Mouse (Mus musculus) liver, postnatal 0 days (tissue): ENCODE data around the gene Rnf115. TPM values are rescaled to one million over a fixed set of nuclear protein-coding genes. Genes with fewer than 3 reads are reported as not detected.

ENCODE experiments used
- ATAC-seq: fragments of 200-750 bp; cut with Nextera tagmentation; 2 replicates; pipeline ENCODE4 v1.8.0; 2017; ENCODE audit warnings: mild to moderate bottlenecking, moderate library complexity
- DNase-seq: peaks from one replicate; pipeline ENCODE4 v3.0.0-alpha.2; 2016
- H3K27ac ChIP-seq: fragments of 300-500 bp; sonication (generic); 2 replicates; pipeline ENCODE4 v1.5.1; 2014; ENCODE audit warnings: antibody characterized with exemption, moderate library complexity, mild to moderate bottlenecking, low read depth
- H3K27me3 ChIP-seq: fragments of 300-500 bp; sonication (generic); 2 replicates; pipeline ENCODE4 v1.6.1; 2014; ENCODE audit warnings: low read length, control low read depth, mixed read lengths; ENCODE audit not compliant: insufficient read depth
- H3K36me3 ChIP-seq: fragments of 300-500 bp; sonication (generic); replicated peaks from 2 replicates; pipeline ENCODE4 v1.6.1; 2014; ENCODE audit warnings: mild to moderate bottlenecking, control low read depth, low read length, moderate library complexity, mixed read lengths; ENCODE audit not compliant: insufficient read depth
- H3K4me1 ChIP-seq: fragments of 300-500 bp; sonication (generic); 2 replicates; pipeline ENCODE4 v1.6.1; 2014; ENCODE audit warnings: antibody characterized with exemption, mild to moderate bottlenecking, control low read depth; ENCODE audit not compliant: insufficient read depth
- H3K4me2 ChIP-seq: fragments of 300-500 bp; sonication (generic); 2 replicates; pipeline ENCODE4 v1.6.1; 2014; ENCODE audit warnings: low read depth, mild to moderate bottlenecking, low read length, moderate library complexity, mixed read lengths
- H3K4me3 ChIP-seq: fragments of 300-500 bp; sonication (generic); 2 replicates; pipeline ENCODE4 v1.5.1; 2014; ENCODE audit warnings: low read depth, low read length
- H3K9ac ChIP-seq: fragments of 300-500 bp; sonication (generic); replicated peaks from 2 replicates; pipeline ENCODE4 v1.6.1; 2014; ENCODE audit warnings: mild to moderate bottlenecking, moderate library complexity
- H3K9me3 ChIP-seq: fragments of 300-500 bp; sonication (generic); 2 replicates; pipeline ENCODE4 v1.6.1; 2016; ENCODE audit warnings: mild to moderate bottlenecking, control low read depth, low read length, mixed read lengths
- CTCF ChIP-seq: sonication (generic); IDR thresholded peaks from 2 replicates; pipeline ENCODE4 v1.5.1; 2016; ENCODE audit warnings: antibody characterized with exemption, low read depth
- EP300 ChIP-seq: IDR thresholded peaks from 2 replicates; pipeline ENCODE4 v1.6.1; 2016; ENCODE audit warnings: antibody characterized with exemption, low read depth, mild to moderate bottlenecking
- WGBS: fragments of 180-500 bp; shearing (Covaris S2); extraction: QIAGEN DNeasy Blood & Tissue Kit; methylation state at CpG from one replicate; pipeline ENCODE4 v1.1.7; 2014; ENCODE audit not compliant: insufficient replicate concordance; 5-methylcytosine and 5-hydroxymethylcytosine counted together
- polyA plus RNA-seq: library from polyadenylated mRNA; unstranded; fragments of >200 nt; fragmentation: Nextera tagmentation; extraction: Ambion mirVana; gene quantifications from 2 replicates; pipeline ENCODE4 v1.2.1, GENCODE M21; 2015

Rnf115 gene
- polyA plus RNA-seq, 1 experiment from 2014 or later = 28.6 TPM

- under 1% methylated on average over 35 of the region's 35 CpGs for WGBS
- Histone ChIP-seq H3K36me3 (peaks cover 5% of the 10 kb centered on the region), H3K9me3 (no peaks in the 10 kb centered on the region), H3K4me1 (peaks cover 12% of the 10 kb centered on the region), H3K4me3 (peak within 1 kb of the TSS; percentile 98), H3K9ac (peak within 1 kb of the TSS; percentile 83), H3K27ac (peak within 1 kb of the TSS; percentile 86), H3K27me3 (no peaks in the 10 kb centered on the region), H3K4me2 (peak within 1 kb of the TSS; percentile 96)
- ATAC-seq = peak; percentile 75
- peak; percentile 85 for DNase-seq
- no peak for TF ChIP-seq CTCF
- TF ChIP-seq EP300 = no peak
These were observed 31.2 kb upstream of the Rnf115 start, which contains the start of gene Pias3 for GRCm38 (mm10) chr3:96696198-96696765. Pias3 (plus strand) TSS chr3:96696384.

DNA sequence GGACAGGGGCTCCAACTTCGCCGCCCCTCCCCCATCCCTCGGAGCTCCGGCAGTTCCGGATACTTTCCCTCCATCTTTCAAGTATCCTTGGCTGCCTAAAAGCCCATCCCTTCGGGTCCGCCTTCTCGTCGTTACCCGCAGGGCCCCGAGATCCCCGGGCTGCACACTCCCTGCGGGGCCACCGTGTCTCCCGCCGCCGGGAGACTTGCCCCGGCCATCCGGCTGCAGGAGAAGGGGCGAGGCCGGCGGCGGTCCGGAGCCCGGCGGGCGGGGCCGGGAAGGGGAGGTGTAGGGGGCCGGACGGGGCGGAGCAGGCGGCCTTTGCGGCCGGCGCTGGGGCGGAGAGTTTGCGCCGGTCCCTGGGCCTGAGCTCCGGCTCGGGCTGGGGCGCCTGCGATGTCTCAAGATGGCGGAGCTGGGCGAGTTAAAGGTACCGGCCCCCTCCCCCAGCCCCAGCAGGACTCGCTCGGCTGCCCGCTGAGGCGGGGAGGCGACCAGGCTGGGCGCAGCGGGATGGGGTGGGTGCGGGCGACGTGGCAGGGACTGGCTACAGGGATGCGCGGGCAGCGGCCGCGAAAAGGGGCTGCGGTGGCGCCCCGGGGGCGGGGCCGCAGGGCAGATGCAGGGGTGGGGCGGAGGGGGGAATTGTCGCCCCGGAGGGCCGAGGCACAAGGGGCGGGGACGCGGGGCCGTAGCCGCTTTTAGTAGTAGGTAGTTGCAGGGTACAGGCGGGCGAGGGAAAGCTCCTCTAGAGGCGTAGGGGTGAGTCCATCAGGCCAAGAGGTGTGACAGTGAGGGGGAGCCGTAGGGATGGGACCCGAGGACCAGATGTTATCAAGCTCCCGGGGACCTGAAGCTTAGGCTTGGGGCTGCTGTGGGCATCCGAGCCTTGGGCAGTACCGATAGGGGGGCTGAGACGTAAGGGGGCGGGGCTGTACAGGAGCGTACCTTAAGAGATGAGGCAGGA lies 30.4 kb upstream of the Rnf115 start:
- peak overlapping the region; percentile 98 for H3K4me3 ChIP-seq
- peaks cover 12% of the 10 kb centered on the region for H3K4me1 ChIP-seq
- H3K9ac ChIP-seq = peak overlapping the region; percentile 83
- no peaks in the 10 kb centered on the region for H3K27me3 ChIP-seq
- peak; percentile 92 for DNase-seq
- peak overlapping the region; percentile 96 for H3K4me2 ChIP-seq
- TF ChIP-seq CTCF = no peak
- WGBS = under 1% methylated on average over 73 of the region's 85 CpGs
- no peaks in the 10 kb centered on the region for H3K9me3 ChIP-seq
- ATAC-seq = peak; percentile 95
- H3K27ac ChIP-seq = peak overlapping the region; percentile 86
- peaks cover 13% of the 10 kb centered on the region for H3K36me3 ChIP-seq

GRCm38 (mm10) chr3:96698993-96699690 lies 28.3 kb upstream of the Rnf115 start:
- H3K27me3 ChIP-seq = no peaks in the 10 kb centered on the region
- no peaks in the 10 kb centered on the region for H3K9me3 ChIP-seq
- no peak for ATAC-seq
- WGBS = 76% methylated on average over 19 of the region's 19 CpGs
- DNase-seq = no peak
- no peak overlapping the region for H3K9ac ChIP-seq
- H3K4me2 ChIP-seq = no peak overlapping the region
- TF ChIP-seq CTCF = no peak
- TF ChIP-seq EP300 = no peak
- H3K27ac ChIP-seq = no peak overlapping the region
- H3K36me3 ChIP-seq = peaks cover 24% of the 10 kb centered on the region
- no peak overlapping the region for H3K4me3 ChIP-seq
- peaks cover 12% of the 10 kb centered on the region for H3K4me1 ChIP-seq

- Histone ChIP-seq H3K27ac (no peak overlapping the region), H3K36me3 (peaks cover 35% of the 10 kb centered on the region), H3K9me3 (no peaks in the 10 kb centered on the region), H3K27me3 (no peaks in the 10 kb centered on the region), H3K9ac (no peak overlapping the region), H3K4me3 (no peak overlapping the region), H3K4me2 (no peak overlapping the region), H3K4me1 (peaks cover 12% of the 10 kb centered on the region)
- WGBS = 50% methylated on average over 7 of the region's 7 CpGs
- DNase-seq = peak; percentile 53
- no peak for ATAC-seq
- TF ChIP-seq CTCF (peak; percentile 64), EP300 (no peak)
These were observed 27.1 kb upstream of the Rnf115 start for GRCm38 (mm10) chr3:96700376-96700775.

- peaks cover 35% of the 10 kb centered on the region for H3K36me3 ChIP-seq
- no peaks in the 10 kb centered on the region for H3K9me3 ChIP-seq
- WGBS = 83% methylated on average over 4 of the region's 4 CpGs
- H3K4me3 ChIP-seq = no peak overlapping the region
- H3K27ac ChIP-seq = no peak overlapping the region
- no peak for DNase-seq
- peaks cover 9% of the 10 kb centered on the region for H3K4me1 ChIP-seq
- no peak overlapping the region for H3K9ac ChIP-seq
- H3K27me3 ChIP-seq = no peaks in the 10 kb centered on the region
- TF ChIP-seq CTCF (no peak), EP300 (no peak)
- no peak for ATAC-seq
- no peak overlapping the region for H3K4me2 ChIP-seq
These were observed 26.5 kb upstream of the Rnf115 start for GRCm38 (mm10) chr3:96701003-96701402.

- peaks cover 35% of the 10 kb centered on the region for H3K36me3 ChIP-seq
- no peaks in the 10 kb centered on the region for H3K9me3 ChIP-seq
- H3K4me3 ChIP-seq = no peak overlapping the region
- H3K27ac ChIP-seq = no peak overlapping the region
- peaks cover 13% of the 10 kb centered on the region for H3K27me3 ChIP-seq
- WGBS = 62% methylated on average over 11 of the region's 11 CpGs
- no peak for ATAC-seq
- DNase-seq = peak; percentile 51
- no peak overlapping the region for H3K4me2 ChIP-seq
- TF ChIP-seq CTCF (peak; percentile 59), EP300 (no peak)
- H3K9ac ChIP-seq = no peak overlapping the region
- peaks cover 11% of the 10 kb centered on the region for H3K4me1 ChIP-seq
These were observed 22.7 kb upstream of the Rnf115 start for GRCm38 (mm10) chr3:96704778-96705177.
